Mouse (Mus musculus) spleen, embryonic (tissue): ENCODE results near the gene Ntrk1.
"Not testable (repeated sequence)": the region's sequence is repeated elsewhere in the genome, so short reads cannot be mapped to it uniquely, and the experiment has no call there.

Experiments used
- CTCF ChIA-PET: fragments of 350-600 bp; sonication (Branson Sonifier 250); formaldehyde crosslinking; loops from one replicate; lab custom pipeline; 2022; lab: Charles Lee

Ntrk1 gene

DNA sequence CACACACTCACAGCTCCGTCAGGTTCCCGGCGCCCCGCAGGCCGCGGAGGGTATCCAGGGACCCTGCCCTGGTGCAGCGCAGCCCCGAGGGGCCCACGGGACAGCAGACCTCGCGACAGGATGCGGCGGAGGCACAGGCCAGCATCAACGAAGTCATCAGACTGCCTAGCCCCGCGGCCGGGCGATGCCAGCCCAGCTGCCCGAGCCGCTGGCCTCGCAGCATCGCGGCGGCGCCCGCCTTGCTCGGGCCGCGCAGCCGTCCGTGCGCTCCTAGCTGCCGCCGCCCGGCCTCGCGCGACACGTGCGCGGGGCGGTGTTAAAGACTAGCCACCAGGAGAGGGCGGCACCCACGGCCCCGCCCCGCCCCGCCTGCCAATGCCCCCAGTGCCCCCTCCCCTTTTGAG is at the start of gene Ntrk1:
TSS of gene Ntrk1 (minus strand) at position 241 of the 404 bp plus-strand sequence.
- CTCF ChIA-PET = interaction anchor here (3.2 kb wide), 1 partner anchor 22 kb away, joined by 11 read pairs; no protein-coding TSS in a partner anchor

GRCm38 (mm10) chr3:87840858-87841257 is 45.9 kb upstream of the Ntrk1 start:
- CTCF ChIA-PET = interaction anchor here (0.5 to 1.3 kb wide), 5 partner anchors 11 to 1499 kb away, joined by 3 to 4 read pairs (median 3); no protein-coding TSS in a partner anchor

DNA sequence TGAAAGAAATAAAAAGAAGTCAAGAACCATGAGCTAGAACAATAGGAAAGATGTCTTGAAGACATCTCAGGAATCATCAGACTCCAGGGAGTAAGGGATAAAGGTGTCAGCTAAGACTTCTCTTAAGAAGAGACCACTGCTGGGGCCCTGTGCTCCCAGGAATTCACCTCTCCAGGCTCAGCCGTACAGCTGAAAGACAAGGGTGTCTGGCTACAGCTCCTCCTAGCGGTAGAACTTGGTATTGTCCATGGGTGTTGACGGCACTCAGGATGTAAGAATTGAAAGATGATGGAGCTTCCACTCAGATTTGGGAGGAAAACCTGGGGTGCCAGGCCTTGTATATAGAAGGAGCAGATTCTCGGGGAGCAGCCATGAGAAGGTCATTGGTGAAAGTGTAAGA is 43.7 kb upstream of the Ntrk1 start:
- CTCF ChIA-PET = no interaction called here

DNA sequence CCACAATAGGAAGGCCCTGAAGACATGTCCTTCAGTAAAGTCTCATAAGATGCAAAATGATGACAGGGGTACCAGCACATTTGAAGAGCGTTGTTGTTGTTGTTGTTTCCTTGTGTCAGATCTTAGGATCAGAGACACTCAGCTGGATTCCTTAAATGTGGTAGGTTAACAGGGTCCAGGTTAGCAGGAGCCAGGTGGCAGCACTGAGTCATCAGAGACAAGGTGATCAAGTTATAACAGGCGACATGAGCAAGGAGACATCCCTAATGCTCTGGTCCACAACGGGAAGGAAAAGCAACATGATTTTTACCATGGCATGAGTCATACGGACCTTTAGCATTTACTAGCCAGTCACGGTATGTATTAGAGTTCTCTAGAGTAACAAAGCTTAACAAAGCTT is 38.5 kb upstream of the Ntrk1 start:
- CTCF ChIA-PET = interaction anchor here (0.5 kb wide), 1 partner anchor 18 kb away, joined by 4 read pairs; no protein-coding TSS in a partner anchor

GRCm38 (mm10) chr3:87832109-87832859 is 37.3 kb upstream of the Ntrk1 start:
- CTCF ChIA-PET = interaction anchor here (0.5 to 0.8 kb wide), 2 partner anchors 19 to 44 kb away, joined by 4 to 5 read pairs; no protein-coding TSS in a partner anchor

- CTCF ChIA-PET = no interaction called here
Observed at GRCm38 (mm10) chr3:87829025-87829424, 34.1 kb upstream of the Ntrk1 start.

GRCm38 (mm10) chr3:87828435-87828834 is 33.5 kb upstream of the Ntrk1 start:
- CTCF ChIA-PET = no interaction called here

- CTCF ChIA-PET = not testable (repeated sequence)
Observed at GRCm38 (mm10) chr3:87824206-87824605, 29.2 kb upstream of the Ntrk1 start, which contains the start of gene Pear1. Gene Pear1, minus strand, starts transcription at chr3:87824306.

DNA sequence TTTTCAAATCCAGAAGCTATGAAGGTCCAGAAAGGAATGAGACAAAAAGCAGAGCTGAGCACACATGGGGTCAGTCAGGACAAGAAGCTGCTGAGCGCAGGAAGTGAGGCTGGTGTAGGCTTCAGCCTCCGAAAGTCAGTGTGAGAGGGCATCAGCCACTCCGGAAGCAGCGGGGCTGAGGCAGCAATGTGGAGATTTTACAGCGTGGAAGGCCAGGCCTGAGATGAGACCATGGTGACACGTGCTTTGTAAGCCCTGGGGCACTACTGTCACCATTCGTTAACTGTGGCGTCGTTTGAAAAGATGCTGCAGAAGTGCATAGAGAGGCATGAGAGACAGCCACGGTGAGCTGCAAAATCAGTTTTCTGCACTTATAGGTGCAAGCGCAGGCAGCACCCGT is 23.3 kb upstream of the Ntrk1 start:
- CTCF ChIA-PET = interaction anchor here (0.6 to 2.4 kb wide), 2 partner anchors 24 to 63 kb away, joined by 3 to 11 read pairs; partner anchors contain the start of gene Ntrk1

- CTCF ChIA-PET = interaction anchor here (0.9 to 2.4 kb wide), 3 partner anchors 12 to 22 kb away, joined by 3 to 11 read pairs (median 3); partner anchors contain the start of gene Ntrk1
Observed at GRCm38 (mm10) chr3:87816646-87817093, 21.7 kb upstream of the Ntrk1 start.

GRCm38 (mm10) chr3:87816166-87816565 is 21.2 kb upstream of the Ntrk1 start:
- CTCF ChIA-PET = interaction anchor here (1.0 to 2.4 kb wide), 2 partner anchors 17 to 22 kb away, joined by 3 to 11 read pairs; partner anchors contain the start of gene Ntrk1

GRCm38 (mm10) chr3:87812873-87813272 is 17.9 kb upstream of the Ntrk1 start:
- CTCF ChIA-PET = no interaction called here

DNA sequence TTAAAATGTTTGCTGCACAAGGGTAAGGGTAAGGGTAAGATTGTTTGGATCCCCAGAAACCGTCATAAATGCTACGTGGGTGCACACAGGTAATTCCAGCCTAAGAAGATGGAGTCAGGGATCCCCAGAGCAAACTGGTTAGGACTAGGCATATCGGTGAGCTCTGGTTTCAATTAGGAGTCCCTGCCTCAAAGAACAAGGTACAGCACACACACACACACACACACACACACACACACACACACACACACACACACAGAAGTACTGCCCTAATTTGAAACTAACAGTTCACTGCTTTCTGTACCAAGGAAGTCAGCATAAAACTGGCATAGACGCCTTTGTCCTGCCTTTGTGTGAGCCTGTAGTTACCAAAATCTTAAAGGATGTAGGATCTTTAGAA is 17.5 kb upstream of the Ntrk1 start:
- CTCF ChIA-PET = no interaction called here

GRCm38 (mm10) chr3:87811297-87811696 is 16.3 kb upstream of the Ntrk1 start:
- CTCF ChIA-PET = no interaction called here

GRCm38 (mm10) chr3:87809322-87809962 is 14.5 kb upstream of the Ntrk1 start:
- CTCF ChIA-PET = no interaction called here

- CTCF ChIA-PET = interaction anchor here (0.6 to 1.1 kb wide), 3 partner anchors 12 to 31 kb away, joined by 3 to 6 read pairs (median 3); no protein-coding TSS in a partner anchor
Observed at GRCm38 (mm10) chr3:87804038-87804677, 9.2 kb upstream of the Ntrk1 start.

DNA sequence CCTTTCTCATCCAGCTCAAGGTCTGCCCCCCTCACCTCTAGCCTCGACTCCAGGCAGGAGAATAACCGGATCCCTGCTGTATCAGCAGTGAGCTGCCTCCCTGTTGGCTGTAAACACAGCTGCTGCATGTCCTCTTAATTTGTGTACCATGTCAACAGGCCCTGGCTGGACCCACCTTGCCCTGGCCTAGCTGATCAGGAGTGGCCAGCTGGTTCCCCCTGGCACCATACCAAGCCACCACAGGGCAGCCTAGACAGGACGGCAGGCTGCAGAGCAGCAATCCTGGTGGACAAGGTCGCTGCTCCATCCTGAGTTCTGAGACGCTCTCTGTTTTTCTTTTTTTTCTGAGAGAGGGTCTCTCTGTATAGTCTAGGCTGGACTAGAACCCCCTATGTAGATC is 6.7 kb upstream of the Ntrk1 start:
- CTCF ChIA-PET = no interaction called here

- CTCF ChIA-PET = no interaction called here
Observed at GRCm38 (mm10) chr3:87796736-87797334, 1.9 kb upstream of the Ntrk1 start, which contains the start of gene Insrr. Gene Insrr, plus strand, starts transcription at chr3:87796951.

DNA sequence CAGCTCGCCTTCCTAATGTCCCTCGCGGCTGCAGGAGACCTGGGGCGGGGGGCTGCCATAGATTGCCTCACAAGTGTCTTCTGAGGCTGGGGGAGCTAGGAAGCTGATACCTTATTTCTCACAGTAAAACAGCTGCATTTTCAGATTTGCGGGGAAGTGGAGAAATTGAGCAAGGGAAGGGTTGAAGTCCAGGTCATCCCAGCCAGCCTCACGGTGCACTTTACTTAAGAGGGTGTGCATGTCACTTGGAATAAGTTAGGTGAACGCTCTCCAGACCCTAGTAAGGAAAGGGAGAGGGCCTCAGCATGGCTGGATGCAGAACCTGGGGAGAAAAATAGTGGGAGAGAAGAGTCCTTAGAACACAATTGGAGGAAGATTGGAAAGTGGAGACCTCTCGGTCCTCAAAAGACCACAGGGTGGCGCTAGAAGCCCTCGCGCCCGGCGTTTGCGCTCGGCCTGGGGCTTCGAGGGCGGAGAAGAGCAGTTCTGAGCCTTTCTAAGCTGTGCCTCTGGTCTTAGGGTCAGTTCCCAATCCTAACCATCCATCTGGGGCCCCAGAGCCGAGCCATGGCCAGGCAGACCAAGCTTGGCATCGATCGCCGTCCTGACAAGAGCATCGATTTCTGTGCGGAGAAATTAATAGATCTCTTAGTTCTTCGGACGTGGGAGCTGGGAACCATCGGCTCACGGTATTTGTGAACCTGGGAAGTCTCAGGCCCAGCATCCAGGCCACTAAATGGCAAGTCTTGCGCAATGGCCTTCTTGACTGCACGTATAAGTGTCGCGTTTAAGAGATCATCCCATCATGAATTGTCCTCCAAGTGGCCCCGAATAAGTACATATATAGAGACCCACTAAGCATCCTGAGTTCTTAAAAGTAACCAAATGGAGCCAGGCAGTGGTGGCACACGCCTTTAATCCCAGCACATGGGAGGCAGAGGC is 645 bp upstream of the Ntrk1 start:
- CTCF ChIA-PET = interaction anchor here (3.2 kb wide), 1 partner anchor 21 kb away, joined by 11 read pairs; no protein-coding TSS in a partner anchor

- CTCF ChIA-PET = no interaction called here
Observed at GRCm38 (mm10) chr3:87789768-87790167, 5.2 kb downstream of the Ntrk1 start.
